Mouse (Mus musculus): Measurements from ENCODE around the gene Kcnab2. TPM values are rescaled to one million over a fixed set of nuclear protein-coding genes. Genes with fewer than 3 reads are reported as not detected.

The Kcnab2 gene
- polyA plus RNA-seq, 1 experiment = 85.3 TPM

DNA sequence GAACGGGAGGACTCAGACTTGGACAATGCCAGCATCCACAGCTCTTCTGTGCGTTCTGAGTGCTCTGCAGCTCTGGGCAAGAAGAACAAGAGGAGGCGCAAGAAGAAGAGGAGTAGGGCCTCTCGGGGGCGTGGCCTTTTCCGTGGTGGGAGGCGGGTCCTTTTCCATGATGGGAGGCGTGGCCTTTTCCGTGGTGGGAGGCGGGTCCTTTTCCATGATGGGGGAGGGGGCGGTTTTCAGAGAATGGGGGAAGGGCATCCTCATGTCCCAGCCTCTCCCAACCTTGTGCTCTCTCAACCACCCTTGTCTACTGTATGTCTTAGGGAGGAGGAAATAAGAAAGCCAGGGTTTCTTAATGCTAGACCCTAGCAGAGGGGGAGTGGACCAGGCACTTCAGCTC is 118.0 kb downstream of the Kcnab2 start:
- TF ChIP-seq CTCF (IDR thresholded peaks at IDR 0.05; ENCODE audit: low read depth, low read length) (no peak), POLR2A (IDR thresholded peaks at IDR 0.05; ENCODE audit: borderline replicate concordance, low read depth, low read length) (no peak)
- H3K4me1 ChIP-seq (ENCODE audit: control insufficient read depth, insufficient read depth, low read length) = peaks cover 16% of the 10 kb centered on the region
- H3K4me3 ChIP-seq (ENCODE audit: insufficient read depth, low read length) = no peak overlapping the region
- no peak overlapping the region for H3K27ac ChIP-seq (ENCODE audit: insufficient read depth, low read depth, low read length)

DNA sequence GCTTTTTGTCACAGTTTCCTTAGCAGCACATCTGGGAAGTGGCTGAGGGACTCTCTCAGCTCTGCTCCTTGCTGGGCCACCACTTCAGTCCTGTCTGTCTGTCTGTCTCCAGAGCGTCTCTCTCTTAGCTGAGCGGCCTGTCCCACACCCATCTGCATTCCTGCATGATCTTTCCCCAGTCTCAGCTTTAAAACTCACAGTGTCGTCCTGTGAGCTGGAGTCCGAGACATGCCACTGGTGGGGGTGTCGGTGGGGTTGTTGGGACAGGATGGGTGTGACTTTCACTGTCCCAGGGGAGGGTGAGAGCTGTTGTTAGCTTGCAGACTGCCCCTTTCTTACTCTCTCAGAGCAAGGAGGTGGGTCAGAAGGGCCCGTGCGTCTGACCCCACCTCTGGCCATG is 122.0 kb downstream of the Kcnab2 start:
- no peak overlapping the region for H3K4me3 ChIP-seq (ENCODE audit: insufficient read depth, low read length)
- no peak overlapping the region for H3K27ac ChIP-seq (ENCODE audit: insufficient read depth, low read depth, low read length)
- no peak for TF ChIP-seq CTCF (IDR thresholded peaks at IDR 0.05; ENCODE audit: low read depth, low read length)
- TF ChIP-seq POLR2A (IDR thresholded peaks at IDR 0.05; ENCODE audit: borderline replicate concordance, low read depth, low read length) = no peak
- peaks cover 7% of the 10 kb centered on the region for H3K4me1 ChIP-seq (ENCODE audit: control insufficient read depth, insufficient read depth, low read length)

DNA sequence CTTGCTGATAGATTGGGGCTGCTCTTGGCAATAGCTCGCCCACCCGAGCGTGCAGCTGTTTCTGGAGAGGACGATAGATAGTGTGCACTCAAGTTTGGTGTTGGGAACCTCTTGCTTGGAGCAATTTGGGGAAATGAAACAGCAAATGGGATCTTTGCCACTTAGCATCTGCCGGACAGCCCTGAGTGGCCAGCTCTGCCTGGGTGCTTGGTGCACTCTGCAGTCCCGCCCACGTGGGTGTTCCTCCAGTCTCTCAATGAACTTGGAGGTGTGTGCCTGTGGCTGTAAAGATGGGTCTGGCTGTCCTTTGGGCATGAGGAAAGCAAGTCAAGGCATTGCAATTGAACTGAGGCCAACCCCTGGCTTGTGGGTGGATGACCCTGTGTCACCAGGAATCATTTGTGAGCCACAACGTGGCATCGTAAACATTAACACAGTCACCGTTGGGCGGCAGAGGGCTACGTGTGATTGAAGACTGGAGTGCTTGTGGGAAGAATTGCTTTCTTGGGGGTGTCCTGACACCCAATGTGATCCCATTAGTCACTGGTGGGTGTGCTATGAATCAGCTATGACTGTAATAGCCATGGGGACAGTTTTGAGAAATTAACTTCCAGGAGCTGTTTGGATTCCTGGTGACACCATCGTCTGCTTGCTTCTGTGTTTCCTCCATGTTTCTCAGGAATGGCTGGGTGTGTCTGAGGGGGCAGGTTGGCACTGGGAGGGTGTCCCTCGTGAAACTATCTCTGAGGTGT is 123.6 kb downstream of the Kcnab2 start:
- Histone ChIP-seq H3K27ac (ENCODE audit: insufficient read depth, low read depth, low read length) (no peak overlapping the region), H3K4me1 (ENCODE audit: control insufficient read depth, insufficient read depth, low read length) (peaks cover 14% of the 10 kb centered on the region), H3K4me3 (ENCODE audit: insufficient read depth, low read length) (no peak overlapping the region)
- TF ChIP-seq POLR2A (IDR thresholded peaks at IDR 0.05; ENCODE audit: borderline replicate concordance, low read depth, low read length) = no peak
- TF ChIP-seq CTCF (IDR thresholded peaks at IDR 0.05; ENCODE audit: low read depth, low read length) = no peak

DNA sequence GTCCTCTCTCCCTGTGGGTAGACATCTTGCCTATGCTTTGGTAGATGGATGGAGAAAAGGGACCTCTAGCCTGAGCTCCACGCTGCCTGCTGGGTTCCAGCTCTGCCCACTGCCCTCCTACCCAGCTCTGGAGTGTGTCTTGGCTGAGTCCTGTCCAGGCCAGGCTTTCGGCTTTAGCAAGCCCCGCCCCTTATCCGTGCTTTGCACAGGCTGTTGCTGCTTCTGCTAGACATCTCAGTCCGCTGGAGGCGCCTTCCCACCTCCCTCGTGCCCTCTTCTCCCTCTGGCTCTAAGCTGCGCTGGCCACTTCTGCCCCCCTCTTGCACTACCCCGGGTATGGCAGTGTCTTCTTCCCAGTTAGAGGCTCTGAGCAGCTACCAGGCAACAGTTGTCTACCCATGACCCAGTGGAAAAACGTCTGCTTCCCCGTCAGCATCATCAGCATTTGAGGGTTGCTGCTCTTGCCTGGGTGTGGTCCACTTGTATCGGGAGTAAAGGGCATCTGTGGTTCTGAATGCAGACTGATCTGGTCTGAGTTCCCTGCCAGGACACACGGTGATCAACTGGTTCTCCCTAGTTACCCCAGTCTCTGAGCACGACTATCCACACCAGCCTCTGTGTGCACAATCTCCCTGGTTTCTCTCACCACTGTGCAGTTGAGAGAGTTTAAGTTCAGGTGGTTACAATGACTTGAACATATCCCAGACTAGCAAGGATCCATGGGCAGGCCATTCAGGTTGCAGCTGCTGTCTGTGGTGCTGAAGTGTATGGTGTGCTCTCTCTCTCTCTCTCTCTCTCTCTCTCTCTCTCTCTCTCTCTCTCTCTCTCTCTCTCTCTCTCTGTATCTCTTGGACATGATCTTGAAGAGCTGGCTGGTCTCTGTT is 126.0 kb downstream of the Kcnab2 start:
- TF ChIP-seq CTCF (IDR thresholded peaks at IDR 0.05; ENCODE audit: low read depth, low read length) (no peak), POLR2A (IDR thresholded peaks at IDR 0.05; ENCODE audit: borderline replicate concordance, low read depth, low read length) (no peak)
- Histone ChIP-seq H3K27ac (ENCODE audit: insufficient read depth, low read depth, low read length) (no peak overlapping the region), H3K4me1 (ENCODE audit: control insufficient read depth, insufficient read depth, low read length) (peaks cover 14% of the 10 kb centered on the region), H3K4me3 (ENCODE audit: insufficient read depth, low read length) (no peak overlapping the region)

DNA sequence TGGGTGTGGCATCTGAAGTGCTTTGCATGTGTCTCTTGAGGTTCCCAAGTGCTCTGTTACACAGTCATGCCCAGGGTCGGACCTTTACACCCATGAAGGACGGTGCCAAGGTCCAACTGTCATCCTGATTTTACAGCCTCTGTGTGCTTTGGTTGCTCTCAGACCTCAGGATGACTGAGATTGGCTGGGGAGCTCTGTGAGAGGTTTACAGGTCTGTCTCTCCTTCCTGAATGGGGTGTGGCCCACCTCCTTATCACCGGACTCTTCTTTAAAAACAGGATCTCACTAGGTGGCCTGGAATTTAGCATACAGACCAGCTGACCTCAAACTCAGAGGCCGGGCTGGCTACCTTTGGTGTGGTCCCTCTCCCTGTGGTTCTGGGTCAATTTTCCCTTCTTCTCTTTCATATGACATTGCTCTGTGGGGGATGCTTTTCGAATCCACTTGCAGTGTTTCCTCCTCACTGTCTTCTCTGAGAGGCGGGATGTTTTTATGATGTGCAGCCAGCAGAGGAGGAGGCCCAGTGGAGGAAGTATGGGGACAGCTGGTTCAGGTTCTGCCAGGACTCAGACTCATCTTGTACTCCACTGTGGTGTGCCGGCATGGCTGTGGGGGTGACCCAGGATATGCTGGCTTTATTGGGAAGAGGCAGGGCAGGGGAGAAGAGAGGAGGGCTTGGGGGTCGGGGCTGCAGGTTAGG is 126.8 kb downstream of the Kcnab2 start:
- Histone ChIP-seq H3K27ac (ENCODE audit: insufficient read depth, low read depth, low read length) (no peak overlapping the region), H3K4me3 (ENCODE audit: insufficient read depth, low read length) (no peak overlapping the region)
- TF ChIP-seq POLR2A (IDR thresholded peaks at IDR 0.05; ENCODE audit: borderline replicate concordance, low read depth, low read length) (no peak), CTCF (IDR thresholded peaks at IDR 0.05; ENCODE audit: low read depth, low read length) (no peak)

DNA sequence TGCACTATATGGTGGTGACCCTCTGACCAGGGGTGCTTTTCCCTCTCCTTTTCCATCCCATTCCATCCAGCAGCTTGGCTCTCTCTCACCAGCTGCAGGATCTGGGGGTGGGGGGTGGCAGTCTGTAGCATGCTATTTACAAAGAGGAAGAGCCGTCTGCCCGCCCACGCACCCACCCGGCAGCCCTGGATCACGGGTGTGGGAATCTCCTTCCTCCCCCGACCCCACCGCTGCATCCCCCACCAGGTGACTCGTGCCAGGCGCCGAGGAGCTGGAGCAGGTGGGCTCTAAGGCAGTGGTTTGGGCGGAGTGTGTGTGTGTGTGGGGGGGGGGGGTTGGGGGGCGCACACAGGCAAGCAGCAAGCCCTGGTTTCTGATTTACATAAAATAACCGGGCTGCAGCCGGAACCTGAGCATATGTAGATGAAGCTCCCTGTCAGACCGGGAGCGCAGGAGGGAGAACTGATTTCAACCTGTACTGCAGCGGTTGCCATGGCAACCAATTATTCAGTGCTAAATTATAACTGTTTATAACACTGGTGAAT is 127.8 kb downstream of the Kcnab2 start:
- TF ChIP-seq CTCF (IDR thresholded peaks at IDR 0.05; ENCODE audit: low read depth, low read length) (no peak), POLR2A (IDR thresholded peaks at IDR 0.05; ENCODE audit: borderline replicate concordance, low read depth, low read length) (no peak)
- Histone ChIP-seq H3K4me3 (ENCODE audit: insufficient read depth, low read length) (no peak overlapping the region; the same call in 1 of the 2 replicates), H3K27ac (ENCODE audit: insufficient read depth, low read depth, low read length) (no peak overlapping the region), H3K4me1 (ENCODE audit: control insufficient read depth, insufficient read depth, low read length) (peaks cover 23% of the 10 kb centered on the region)

More for the DNA sequence above, 126.8 kb downstream of the Kcnab2 start:
- H3K4me1 ChIP-seq (ENCODE audit: control insufficient read depth, insufficient read depth, low read length) = peaks cover 15% of the 10 kb centered on the region

DNA sequence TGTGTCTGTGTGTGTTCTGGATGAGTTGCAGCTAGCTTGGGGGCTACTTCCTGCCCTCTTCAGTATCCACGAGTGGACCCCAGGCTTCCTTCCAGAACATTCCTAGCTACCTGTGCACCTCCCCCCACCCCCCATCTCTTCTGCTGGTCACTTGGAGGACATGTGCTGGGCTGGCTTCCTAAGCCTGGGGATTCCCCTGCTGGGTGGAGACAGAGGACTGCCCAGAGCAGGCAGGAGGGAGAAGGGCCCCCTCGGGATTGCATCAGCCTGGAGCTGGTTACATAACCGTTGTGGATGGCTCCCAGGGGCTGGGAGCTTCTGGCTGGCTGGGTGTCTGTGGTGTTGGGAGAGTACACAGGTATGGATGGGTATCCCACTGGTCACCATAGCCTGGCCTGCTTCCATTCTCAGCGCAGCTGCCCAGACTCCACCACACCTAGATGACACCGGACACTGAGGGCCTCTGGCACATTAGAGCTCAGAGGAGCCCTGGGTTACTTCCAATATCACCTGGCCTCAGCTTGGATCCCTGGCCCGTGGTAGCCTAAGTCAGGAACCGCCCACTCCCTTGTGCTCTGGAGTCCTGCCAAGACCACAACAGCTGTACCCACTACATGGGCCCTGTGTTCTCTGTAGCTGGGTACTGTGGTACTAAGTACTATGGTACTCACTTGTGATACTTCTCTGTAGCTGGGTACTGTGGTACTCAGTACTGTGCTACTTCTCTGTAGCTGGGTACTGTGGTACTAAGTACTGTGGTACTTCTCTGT is 132.4 kb downstream of the Kcnab2 start:
- Histone ChIP-seq H3K4me1 (ENCODE audit: control insufficient read depth, insufficient read depth, low read length) (peaks cover 18% of the 10 kb centered on the region), H3K27ac (ENCODE audit: insufficient read depth, low read depth, low read length) (no peak overlapping the region), H3K4me3 (ENCODE audit: insufficient read depth, low read length) (no peak overlapping the region)
- TF ChIP-seq CTCF (IDR thresholded peaks at IDR 0.05; ENCODE audit: low read depth, low read length) = no peak
- no peak for TF ChIP-seq POLR2A (IDR thresholded peaks at IDR 0.05; ENCODE audit: borderline replicate concordance, low read depth, low read length)

DNA sequence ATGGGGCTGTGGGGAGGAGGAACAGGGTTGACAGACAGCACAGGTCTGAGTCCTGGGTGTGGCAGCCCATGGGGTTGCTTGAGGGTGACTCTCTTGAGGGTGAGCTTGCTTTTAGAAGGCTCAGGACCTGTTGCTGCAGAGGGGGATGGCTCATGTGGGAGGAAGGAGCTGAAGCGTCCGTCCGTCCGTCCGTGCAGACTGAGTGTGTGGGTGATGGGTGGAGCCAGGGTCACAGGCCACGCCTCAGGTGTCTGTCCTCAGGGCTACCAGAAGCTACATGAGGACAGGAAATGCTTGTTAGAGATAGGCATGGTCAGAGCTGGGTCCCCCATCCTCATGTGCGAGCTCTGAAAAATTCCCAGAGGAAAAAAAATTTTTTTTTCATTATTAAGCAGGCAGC is 133.0 kb downstream of the Kcnab2 start:
- Histone ChIP-seq H3K27ac (ENCODE audit: insufficient read depth, low read depth, low read length) (no peak overlapping the region), H3K4me1 (ENCODE audit: control insufficient read depth, insufficient read depth, low read length) (peaks cover 15% of the 10 kb centered on the region), H3K4me3 (ENCODE audit: insufficient read depth, low read length) (no peak overlapping the region)
- TF ChIP-seq CTCF (IDR thresholded peaks at IDR 0.05; ENCODE audit: low read depth, low read length) (no peak), POLR2A (IDR thresholded peaks at IDR 0.05; ENCODE audit: borderline replicate concordance, low read depth, low read length) (no peak)

DNA sequence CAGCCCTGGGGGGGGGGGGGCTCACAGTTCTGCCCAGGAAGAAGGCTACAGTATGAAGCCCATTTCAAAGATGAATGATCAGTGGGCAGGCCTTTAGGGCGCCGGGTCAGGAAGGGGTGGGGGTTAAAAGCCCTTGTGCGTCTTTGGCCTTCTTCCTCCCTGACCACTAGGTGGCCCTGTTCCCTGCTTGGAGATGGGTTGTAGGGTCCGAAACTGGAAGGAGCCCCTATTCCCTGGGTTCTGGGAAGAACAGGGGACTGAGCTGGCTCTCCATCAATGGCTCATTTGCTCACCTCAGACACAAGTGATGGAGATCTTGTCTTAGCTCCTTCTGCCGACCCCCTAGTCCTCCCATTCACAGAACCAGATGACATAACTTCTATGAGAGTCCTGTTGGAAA is 134.4 kb downstream of the Kcnab2 start:
- TF ChIP-seq CTCF (IDR thresholded peaks at IDR 0.05; ENCODE audit: low read depth, low read length) (peak; percentile 88), POLR2A (IDR thresholded peaks at IDR 0.05; ENCODE audit: borderline replicate concordance, low read depth, low read length) (no peak)
- Histone ChIP-seq H3K4me3 (ENCODE audit: insufficient read depth, low read length) (no peak overlapping the region), H3K27ac (ENCODE audit: insufficient read depth, low read depth, low read length) (no peak overlapping the region), H3K4me1 (ENCODE audit: control insufficient read depth, insufficient read depth, low read length) (peaks cover 14% of the 10 kb centered on the region)

Other genes starting within 250 kb of the Kcnab2 start
- gene Gpr153, start 203.6 kb downstream of the Kcnab2 start, polyA plus RNA-seq (2012; ENCODE audit: insufficient read depth, insufficient read length, missing spikeins) = 0.47 TPM in 1 of 2 replicates, not detected in the other
- not detected in 2 replicates for gene Hes3, start 186.2 kb downstream of the Kcnab2 start, polyA plus RNA-seq (2012; ENCODE audit: insufficient read depth, insufficient read length, missing spikeins)
- 14.0 and 19.7 TPM in 2 replicates for gene Icmt, start 180.6 kb downstream of the Kcnab2 start, polyA plus RNA-seq (2012; ENCODE audit: insufficient read depth, insufficient read length, missing spikeins)
- not detected in 2 replicates for gene Rnf207, start 158.9 kb downstream of the Kcnab2 start, polyA plus RNA-seq (2012; ENCODE audit: insufficient read depth, insufficient read length, missing spikeins)
- 958 and 1,114 TPM in 2 replicates for gene Rpl22, start 152.1 kb downstream of the Kcnab2 start, polyA plus RNA-seq (2012; ENCODE audit: insufficient read depth, insufficient read length, missing spikeins)
- gene Chd5, start 139.2 kb downstream of the Kcnab2 start, polyA plus RNA-seq (2012; ENCODE audit: insufficient read depth, insufficient read length, missing spikeins) = 0.42 and 0.55 TPM in 2 replicates
- gene Nphp4, start 1.2 kb downstream of the Kcnab2 start, polyA plus RNA-seq (2012; ENCODE audit: insufficient read depth, insufficient read length, missing spikeins) = 1.4 and 1.6 TPM in 2 replicates